Mouse (Mus musculus) hindbrain, embryonic 15.5 days (tissue): ENCODE measurements around the gene Fn3krp. TPM values are rescaled to one million over a fixed set of nuclear protein-coding genes. Genes with fewer than 3 reads are reported as not detected.

ENCODE experiments used
- ATAC-seq: fragments of 200-750 bp; cut with Nextera tagmentation; 2 replicates; pipeline ENCODE4 v1.8.0; 2017; ENCODE audit warnings: low read depth, moderate number of reproducible peaks, moderate TSS enrichment; ENCODE audit not compliant: low FRiP score
- H3K27ac ChIP-seq: fragments of 300-500 bp; sonication (generic); replicated peaks from 2 replicates; pipeline ENCODE4 v1.5.1; 2015; ENCODE audit warnings: mild to moderate bottlenecking, inconsistent platforms
- H3K27me3 ChIP-seq: fragments of 300-500 bp; sonication (generic); 2 replicates; pipeline ENCODE4 v1.6.1; 2015; ENCODE audit warnings: control low read depth, inconsistent platforms
- H3K36me3 ChIP-seq: fragments of 300-500 bp; sonication (generic); 2 replicates; pipeline ENCODE4 v1.6.1; 2015; ENCODE audit warnings: control low read depth, inconsistent platforms
- H3K4me1 ChIP-seq: fragments of 300-500 bp; sonication (generic); replicated peaks from 2 replicates; pipeline ENCODE4 v1.6.1; 2015; ENCODE audit warnings: control low read depth, inconsistent platforms
- H3K4me2 ChIP-seq: fragments of 300-500 bp; sonication (generic); 2 replicates; pipeline ENCODE4 v1.6.1; 2015; ENCODE audit warnings: moderate library complexity, mild to moderate bottlenecking, inconsistent platforms
- H3K4me3 ChIP-seq: fragments of 300-500 bp; sonication (generic); 2 replicates; pipeline ENCODE4 v1.5.1; 2015; ENCODE audit warnings: mild to moderate bottlenecking, inconsistent platforms
- H3K9ac ChIP-seq: fragments of 300-500 bp; sonication (generic); 2 replicates; pipeline ENCODE4 v1.6.1; 2015; ENCODE audit warnings: inconsistent platforms
- H3K9me3 ChIP-seq: fragments of 300-500 bp; sonication (generic); 2 replicates; pipeline ENCODE4 v1.6.1; 2016; ENCODE audit warnings: control low read depth, inconsistent platforms
- WGBS: fragments of 180-500 bp; shearing (Covaris S2); methylation state at CpG from one replicate; pipeline ENCODE4 v1.1.7; 2015; 5-methylcytosine and 5-hydroxymethylcytosine counted together
- polyA plus RNA-seq: library from polyadenylated mRNA; unstranded; fragments of >200 nt; fragmentation: Nextera tagmentation; extraction: Ambion mirVana; gene quantifications from 2 replicates; pipeline ENCODE4 v1.2.1, GENCODE M21; 2015

The Fn3krp gene
- polyA plus RNA-seq, 1 experiment from 2014 or later, result 9.4 TPM

DNA sequence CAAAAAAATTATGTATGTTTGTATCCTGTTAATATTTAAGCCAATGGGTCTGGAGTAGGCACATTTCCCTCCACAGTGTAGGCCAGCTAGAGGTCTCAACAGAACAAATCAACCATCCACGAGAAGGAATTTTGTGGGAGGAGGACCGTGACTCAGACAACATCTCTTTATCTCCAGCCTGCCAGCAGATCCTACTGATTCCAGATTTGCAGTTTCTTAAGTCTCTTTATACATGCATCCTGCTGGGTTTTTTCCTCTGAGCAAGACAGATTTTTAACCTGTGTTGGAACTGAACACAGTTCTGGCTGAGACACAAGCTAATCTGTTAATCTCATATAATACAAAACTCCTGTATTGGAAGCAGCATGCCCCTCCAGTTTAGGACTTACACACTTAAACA is 2.3 kb upstream of the Fn3krp start:
- Histone ChIP-seq H3K27ac (no peak overlapping the region), H3K9ac (no peak overlapping the region), H3K4me3 (no peak overlapping the region), H3K9me3 (no peaks in the 10 kb centered on the region), H3K4me2 (no peak overlapping the region), H3K36me3 (no peaks in the 10 kb centered on the region), H3K27me3 (no peaks in the 10 kb centered on the region), H3K4me1 (peaks cover 13% of the 10 kb centered on the region)
- no peak for ATAC-seq
- WGBS, result 67% methylated on average over 2 of the region's 2 CpGs

DNA sequence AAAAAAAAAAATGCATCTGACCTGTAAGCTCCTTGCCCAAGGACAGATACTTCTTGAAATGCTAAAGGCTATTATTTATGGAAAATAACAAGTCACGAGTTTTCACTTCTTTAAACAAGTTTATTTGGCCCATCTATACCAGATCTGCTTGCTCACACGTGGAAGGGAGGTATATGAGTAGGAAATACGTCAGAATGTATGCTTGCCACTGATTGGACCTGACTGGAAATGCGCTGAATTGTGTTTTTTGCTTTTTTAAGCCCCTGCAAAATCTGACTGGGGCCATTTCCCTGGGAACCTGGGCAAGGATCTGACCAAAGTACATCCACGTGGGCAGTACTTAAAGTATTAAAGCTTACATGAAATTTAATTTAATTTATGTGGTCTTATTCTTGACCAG is 822 bp upstream of the Fn3krp start:
- ATAC-seq, result no peak
- H3K27me3 ChIP-seq, result no peaks in the 10 kb centered on the region
- peaks cover 13% of the 10 kb centered on the region for H3K4me1 ChIP-seq
- no peak overlapping the region for H3K27ac ChIP-seq
- no peak overlapping the region for H3K9ac ChIP-seq
- peak overlapping the region; percentile 93 for H3K4me3 ChIP-seq
- H3K36me3 ChIP-seq, result no peaks in the 10 kb centered on the region
- WGBS, result 53% methylated on average over 5 of the region's 5 CpGs
- H3K9me3 ChIP-seq, result no peaks in the 10 kb centered on the region
- peak overlapping the region; percentile 96 for H3K4me2 ChIP-seq

GRCm38 (mm10) chr11:121421553-121422173 is 462 bp downstream of the Fn3krp start:
- H3K36me3 ChIP-seq, result no peaks in the 10 kb centered on the region
- H3K27me3 ChIP-seq, result no peaks in the 10 kb centered on the region
- H3K4me2 ChIP-seq, result peak overlapping the region; percentile 96
- peak overlapping the region; percentile 93 for H3K4me3 ChIP-seq
- H3K27ac ChIP-seq, result peak overlapping the region; percentile 75
- no peak; the same call in 1 of the 2 replicates for ATAC-seq
- peak overlapping the region; percentile 77 for H3K9ac ChIP-seq
- WGBS, result 2% methylated on average over 28 of the region's 28 CpGs
- H3K4me1 ChIP-seq, result peaks cover 13% of the 10 kb centered on the region
- H3K9me3 ChIP-seq, result no peaks in the 10 kb centered on the region

- H3K9me3 ChIP-seq, result no peaks in the 10 kb centered on the region
- peaks cover 21% of the 10 kb centered on the region for H3K4me1 ChIP-seq
- no peak overlapping the region for H3K4me3 ChIP-seq
- no peak overlapping the region for H3K27ac ChIP-seq
- H3K27me3 ChIP-seq, result no peaks in the 10 kb centered on the region
- ATAC-seq, result no peak
- WGBS, result 85% methylated on average over 4 of the region's 4 CpGs
- no peak overlapping the region for H3K4me2 ChIP-seq
- H3K36me3 ChIP-seq, result peaks cover 11% of the 10 kb centered on the region; the same call in 1 of the 2 replicates
- no peak overlapping the region for H3K9ac ChIP-seq
Observed at GRCm38 (mm10) chr11:121433397-121433796, 12.2 kb downstream of the Fn3krp start.

DNA sequence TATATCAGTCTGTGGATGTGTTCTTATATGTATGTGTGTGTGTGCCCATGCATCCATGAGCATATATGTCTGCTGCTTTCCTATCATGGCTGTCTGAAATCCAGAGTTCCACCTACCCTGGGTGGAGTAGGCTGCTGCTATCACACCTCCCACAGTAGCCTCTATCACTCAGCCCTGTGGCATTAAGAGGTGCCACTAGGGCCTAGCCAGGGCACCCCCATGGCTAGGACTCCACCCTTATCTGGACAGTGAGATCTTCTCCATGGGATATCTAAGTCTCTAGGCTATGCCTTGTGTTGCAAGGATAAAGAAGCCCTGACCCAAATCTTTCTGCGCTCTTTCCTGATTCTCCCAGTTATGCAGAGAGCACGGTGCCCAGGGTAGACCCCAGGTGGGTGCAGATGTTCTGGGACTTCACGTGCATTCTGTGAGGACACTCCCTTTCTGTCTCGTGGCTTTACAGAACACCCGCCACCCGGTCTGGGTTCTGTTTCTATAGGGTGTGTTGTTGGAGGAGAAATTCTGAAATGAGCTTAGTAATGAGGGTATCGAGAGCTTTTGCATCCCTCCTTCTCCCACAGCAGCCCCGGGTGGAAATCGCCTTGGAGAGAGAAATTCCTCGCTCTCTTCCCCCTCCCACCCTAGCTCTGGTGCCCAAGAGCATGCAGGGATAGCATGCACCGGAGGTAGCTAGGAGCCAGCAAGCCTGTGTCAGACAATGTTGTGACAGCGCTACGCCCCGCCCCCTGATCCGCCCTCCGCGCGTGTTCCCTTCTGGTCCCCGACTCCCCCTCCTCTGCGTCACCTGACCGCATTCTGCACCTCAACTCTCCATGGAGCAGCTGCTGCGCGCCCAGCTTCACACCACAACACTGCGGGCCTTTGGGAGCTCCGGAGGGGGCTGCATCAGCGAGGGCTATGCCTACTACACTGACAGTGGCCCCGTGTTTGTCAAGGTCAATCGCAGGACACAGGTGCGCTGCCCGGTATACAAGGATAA is 13.3 kb downstream of the Fn3krp start, which contains the start of gene Fn3k:
TSS of gene Fn3k (plus strand) at position 758 of the 1,000 bp plus-strand sequence.
- H3K27ac ChIP-seq, result peak within 1 kb of the TSS; percentile 74
- WGBS, result 6% methylated on average over 30 of the region's 30 CpGs
- H3K27me3 ChIP-seq, result no peaks in the 10 kb centered on the region
- H3K9ac ChIP-seq, result peak within 1 kb of the TSS; percentile 41
- peak; percentile 97 for ATAC-seq
- peaks cover 21% of the 10 kb centered on the region for H3K4me1 ChIP-seq
- peak within 1 kb of the TSS; percentile 54 for H3K4me3 ChIP-seq
- peak within 1 kb of the TSS; percentile 86 for H3K4me2 ChIP-seq
- H3K9me3 ChIP-seq, result no peaks in the 10 kb centered on the region
- peaks cover 7% of the 10 kb centered on the region; the same call in 1 of the 2 replicates for H3K36me3 ChIP-seq

DNA sequence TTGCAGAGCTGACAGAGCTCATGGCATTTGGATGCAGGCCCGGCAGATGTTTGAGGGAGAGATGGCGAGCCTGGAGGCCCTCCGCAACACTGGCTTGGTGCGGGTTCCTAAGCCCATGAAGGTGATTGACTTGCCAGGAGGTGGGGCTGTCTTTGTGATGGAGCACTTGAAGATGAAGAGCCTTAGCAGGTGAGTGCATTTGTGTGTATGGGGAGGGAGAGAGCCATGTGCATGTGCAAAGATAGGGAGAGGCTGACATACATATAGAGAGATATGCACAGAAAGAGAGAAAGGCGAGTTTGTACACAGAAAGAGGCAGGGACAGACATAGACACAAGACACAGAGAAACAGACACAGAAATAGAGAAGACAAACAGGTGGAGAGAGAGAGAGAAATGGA is 16.0 kb downstream of the Fn3krp start:
- Histone ChIP-seq H3K9me3 (no peaks in the 10 kb centered on the region), H3K4me2 (no peak overlapping the region), H3K27ac (no peak overlapping the region), H3K4me3 (no peak overlapping the region), H3K27me3 (no peaks in the 10 kb centered on the region), H3K9ac (no peak overlapping the region), H3K36me3 (no peaks in the 10 kb centered on the region), H3K4me1 (peaks cover 21% of the 10 kb centered on the region)
- WGBS, result 79% methylated on average over 5 of the region's 5 CpGs
- ATAC-seq, result no peak

- Histone ChIP-seq H3K27me3 (no peaks in the 10 kb centered on the region), H3K9ac (no peak overlapping the region), H3K4me3 (no peak overlapping the region), H3K9me3 (no peaks in the 10 kb centered on the region), H3K36me3 (no peaks in the 10 kb centered on the region), H3K4me1 (peaks cover 10% of the 10 kb centered on the region), H3K4me2 (no peak overlapping the region), H3K27ac (no peak overlapping the region)
- ATAC-seq, result no peak
- 67% methylated on average over 5 of the region's 5 CpGs for WGBS
Observed at GRCm38 (mm10) chr11:121439686-121440292, 18.6 kb downstream of the Fn3krp start.

DNA sequence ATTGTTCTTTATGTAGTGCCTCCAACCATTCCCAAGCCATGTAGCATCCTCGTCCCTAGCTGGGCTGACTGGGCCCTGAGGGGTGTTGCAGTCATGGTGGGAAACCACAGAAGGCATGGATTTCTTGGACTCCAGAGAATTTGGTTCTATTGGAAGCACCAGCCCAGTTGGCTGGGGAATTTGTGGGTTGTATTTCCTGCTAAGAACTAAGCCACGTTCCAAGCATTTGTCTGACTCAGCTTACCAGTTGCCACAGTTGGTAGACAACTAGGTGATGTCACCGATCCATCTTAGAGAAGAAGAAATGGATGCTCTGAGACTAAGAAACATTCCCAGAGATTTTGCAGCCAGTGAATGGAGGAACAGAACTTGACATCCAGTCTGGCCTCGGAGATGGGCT is 20.5 kb downstream of the Fn3krp start:
- no peak overlapping the region for H3K9ac ChIP-seq
- 81% methylated on average over 4 of the region's 4 CpGs for WGBS
- H3K9me3 ChIP-seq, result no peaks in the 10 kb centered on the region
- H3K4me1 ChIP-seq, result no peaks in the 10 kb centered on the region
- ATAC-seq, result no peak
- H3K36me3 ChIP-seq, result no peaks in the 10 kb centered on the region
- H3K4me3 ChIP-seq, result no peak overlapping the region
- H3K27me3 ChIP-seq, result no peaks in the 10 kb centered on the region
- no peak overlapping the region for H3K4me2 ChIP-seq
- H3K27ac ChIP-seq, result no peak overlapping the region

DNA sequence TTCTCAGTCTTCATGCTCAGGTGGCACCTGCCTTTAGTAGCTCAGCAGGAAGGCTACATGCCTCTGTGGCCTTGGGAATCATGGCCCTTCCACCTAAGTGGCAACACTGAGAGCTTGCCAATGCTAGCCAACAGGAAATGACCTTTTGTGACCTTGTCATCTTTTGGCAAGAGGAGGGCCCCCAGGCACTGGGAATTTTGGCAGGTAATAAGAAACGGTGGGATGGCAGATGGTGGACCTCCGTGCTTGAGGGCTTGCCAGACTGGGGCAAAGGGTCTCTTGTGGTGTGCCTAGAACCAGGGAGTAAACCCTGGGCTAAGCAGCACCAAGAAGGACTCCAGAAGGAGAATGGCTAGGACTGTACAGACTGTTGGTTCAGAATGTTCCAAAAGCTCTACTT is 20.9 kb downstream of the Fn3krp start:
- no peak overlapping the region for H3K27ac ChIP-seq
- no peak overlapping the region for H3K4me2 ChIP-seq
- H3K4me1 ChIP-seq, result no peaks in the 10 kb centered on the region
- ATAC-seq, result no peak
- no peaks in the 10 kb centered on the region for H3K36me3 ChIP-seq
- 58% methylated on average over 2 of the region's 2 CpGs for WGBS
- H3K9ac ChIP-seq, result no peak overlapping the region
- H3K9me3 ChIP-seq, result no peaks in the 10 kb centered on the region
- no peak overlapping the region for H3K4me3 ChIP-seq
- no peaks in the 10 kb centered on the region for H3K27me3 ChIP-seq

GRCm38 (mm10) chr11:121451216-121451726 is 30.1 kb downstream of the Fn3krp start:
- Histone ChIP-seq H3K27ac (peak overlapping the region; percentile 84), H3K4me3 (peak overlapping the region; percentile 71), H3K36me3 (peaks cover 3% of the 10 kb centered on the region; the same call in 1 of the 2 replicates), H3K4me2 (peak overlapping the region; percentile 69), H3K9me3 (no peaks in the 10 kb centered on the region), H3K4me1 (peaks cover 28% of the 10 kb centered on the region), H3K9ac (peak overlapping the region; percentile 65), H3K27me3 (no peaks in the 10 kb centered on the region)
- 25% methylated on average over 9 of the region's 9 CpGs for WGBS
- no peak for ATAC-seq

GRCm38 (mm10) chr11:121451753-121452635 is 30.8 kb downstream of the Fn3krp start, which contains the start of gene Tbcd:
TSS of gene Tbcd (plus strand) at chr11:121451949.
- Histone ChIP-seq H3K27me3 (no peaks in the 10 kb centered on the region), H3K27ac (peak within 1 kb of the TSS; percentile 84), H3K9ac (peak within 1 kb of the TSS; percentile 65), H3K4me2 (peak within 1 kb of the TSS; percentile 69), H3K4me1 (peaks cover 28% of the 10 kb centered on the region), H3K4me3 (peak within 1 kb of the TSS; percentile 71), H3K9me3 (no peaks in the 10 kb centered on the region), H3K36me3 (peaks cover 5% of the 10 kb centered on the region; the same call in 1 of the 2 replicates)
- peak; percentile 95 for ATAC-seq
- WGBS, result under 1% methylated on average over 58 of the region's 58 CpGs
